Mouse (Mus musculus): ENCODE measurements around the gene 1600014C10Rik.

DNA sequence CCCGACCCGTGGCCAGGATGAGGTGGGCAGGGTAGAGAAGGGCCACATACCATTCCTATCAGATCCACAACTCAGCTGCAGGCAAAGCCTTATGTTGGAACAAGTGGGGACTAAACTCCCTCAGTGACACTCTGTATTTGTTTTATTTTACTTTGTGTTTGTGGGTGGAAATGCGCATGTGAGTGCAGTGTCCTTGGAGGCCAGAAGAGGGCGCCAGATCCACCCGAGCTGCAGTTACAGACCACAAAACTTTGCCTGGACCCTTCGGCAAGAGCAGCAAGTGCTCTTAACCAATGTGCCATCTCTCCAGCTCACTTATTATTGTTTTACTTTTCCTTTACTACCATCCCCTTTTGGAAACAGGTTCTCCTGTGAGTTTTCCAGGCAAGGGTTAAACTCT lies 35.5 kb upstream of the 1600014C10Rik start:
- no peak for TF ChIP-seq POLR2A (IDR thresholded peaks at IDR 0.05; ENCODE audit: low read depth, low read length)
- no peak for TF ChIP-seq CTCF (IDR thresholded peaks at IDR 0.05; ENCODE audit: extremely low read depth, insufficient read depth, insufficient read length, insufficient replicate concordance)

All from spleen, adult 2 months (tissue).